Mouse (Mus musculus): ENCODE measurements at regions not wholly inside any gene's neighbourhood (a gene's known extent, or its start where the extent isn't known, plus 50 kb on each side); places are given as distances from the start of the nearest gene placed in this dataset.

- no peak for DNase-seq
Measured at GRCm38 (mm10) chr2:114994691-114995347, 340.1 kb upstream of the Dph6 start.

- DNase-seq = no peak
Measured at GRCm38 (mm10) chr2:115013916-115014315, 359.2 kb upstream of the Dph6 start.

- DNase-seq = no peak
Measured at GRCm38 (mm10) chr2:115026777-115027176, 372.0 kb upstream of the Dph6 start.

GRCm38 (mm10) chr2:115031134-115031533, 376.4 kb upstream of the Dph6 start:
- DNase-seq = no peak

GRCm38 (mm10) chr2:115036205-115036604, 381.4 kb upstream of the Dph6 start:
- DNase-seq = no peak

GRCm38 (mm10) chr2:115042299-115042785, 387.6 kb upstream of the Dph6 start:
- DNase-seq = no peak

- DNase-seq = peak; percentile 23 to 41
Measured at GRCm38 (mm10) chr2:115056327-115057070, 401.7 kb upstream of the Dph6 start.

GRCm38 (mm10) chr2:115057200-115057599, 402.4 kb upstream of the Dph6 start:
- no peak for DNase-seq

GRCm38 (mm10) chr2:115067489-115068163, 412.9 kb upstream of the Dph6 start:
- no peak for DNase-seq

GRCm38 (mm10) chr2:115069704-115070103, 414.9 kb upstream of the Dph6 start:
- DNase-seq = no peak

GRCm38 (mm10) chr2:115070123-115070522, 415.4 kb upstream of the Dph6 start:
- DNase-seq = no peak

- DNase-seq = no peak
Measured at GRCm38 (mm10) chr2:115070666-115071065, 415.9 kb upstream of the Dph6 start.

GRCm38 (mm10) chr2:115081563-115082291, 427.0 kb upstream of the Dph6 start:
- DNase-seq = no peak

GRCm38 (mm10) chr2:115082292-115082809, 427.6 kb upstream of the Dph6 start:
- no peak for DNase-seq

GRCm38 (mm10) chr2:115088421-115089120, 433.8 kb upstream of the Dph6 start:
- DNase-seq = no peak

GRCm38 (mm10) chr2:115090430-115091175, 435.8 kb upstream of the Dph6 start:
- no peak for DNase-seq

GRCm38 (mm10) chr2:115095351-115095750, 440.6 kb upstream of the Dph6 start:
- no peak for DNase-seq

- no peak for DNase-seq
Measured at GRCm38 (mm10) chr2:115101501-115101900, 446.7 kb upstream of the Dph6 start.

- DNase-seq = no peak
Measured at GRCm38 (mm10) chr2:115119429-115120205, 461.9 kb upstream of the BC052040 start.

- no peak for DNase-seq
Measured at GRCm38 (mm10) chr2:115120206-115120503, 461.4 kb upstream of the BC052040 start.

Data from cerebellum, postnatal 14 days (tissue).